Mouse (Mus musculus): ENCODE results near the gene Ankrd33. TPM values are rescaled to one million over a fixed set of nuclear protein-coding genes. Genes with fewer than 3 reads are reported as not detected.

The Ankrd33 gene
- total RNA-seq (2022): under 1 TPM in 1 of 4 experiments, not detected in 3; 0.34 TPM

DNA sequence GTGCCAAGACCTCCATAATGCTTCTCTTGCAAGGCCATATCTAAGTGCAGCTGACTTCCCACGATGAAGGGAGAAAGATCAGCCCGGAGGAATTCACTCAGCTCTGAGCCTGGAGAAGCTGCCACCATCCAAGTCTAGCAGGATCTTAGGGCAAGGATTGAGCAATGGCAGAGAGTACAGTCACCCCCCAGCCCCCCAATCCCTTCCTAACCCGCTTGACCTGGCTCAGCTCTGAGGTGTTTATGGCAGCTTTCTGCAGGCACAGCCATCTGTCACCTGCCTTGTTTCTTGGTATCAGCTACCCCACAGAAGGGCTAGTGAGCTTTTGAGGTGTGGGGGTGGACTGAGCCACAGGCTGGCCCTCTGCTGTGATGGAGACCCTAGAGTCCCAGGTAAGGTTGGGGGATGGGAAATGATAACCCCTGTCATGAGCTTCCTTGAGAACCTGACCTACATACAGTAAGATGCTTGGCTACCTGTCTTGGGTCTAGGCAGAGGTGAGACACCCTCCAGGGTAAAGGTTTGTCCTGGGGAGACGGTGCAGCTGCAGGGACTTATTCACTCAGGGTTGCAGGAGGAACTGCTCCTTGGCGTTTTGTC, at the start of gene Ankrd33:
Gene Ankrd33 (plus strand): TSS at position 245 of the 600 bp plus-strand sequence.
- no peak for DNase-seq (ENCODE audit: low spot score in 2 of 2)

DNA sequence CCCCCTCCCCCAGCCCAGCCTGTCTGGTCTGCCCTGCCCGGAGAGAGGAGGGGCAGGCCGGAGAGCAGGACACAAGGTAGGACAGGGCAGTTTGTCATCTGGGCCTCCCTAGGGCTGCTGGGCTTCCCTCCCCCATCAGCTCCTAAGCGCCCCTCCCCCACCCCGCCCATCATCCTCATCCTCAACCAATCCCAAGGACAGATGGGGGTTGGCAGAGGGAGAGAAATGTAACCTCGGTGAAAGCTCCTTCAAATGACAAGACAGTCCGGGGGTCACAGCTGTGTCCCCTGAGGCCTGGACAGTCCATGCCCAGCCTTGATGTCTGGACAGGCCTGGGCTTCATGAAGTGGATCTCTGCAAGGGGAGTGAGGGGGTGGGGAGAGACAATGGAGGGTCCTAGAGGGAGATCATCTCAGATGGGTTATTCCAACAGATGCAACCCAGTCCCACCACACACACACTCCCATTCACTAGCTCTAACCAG, 49.1 kb upstream of the Ankrd33 start:
- no peak for DNase-seq (ENCODE audit: low spot score in 2 of 2)

DNA sequence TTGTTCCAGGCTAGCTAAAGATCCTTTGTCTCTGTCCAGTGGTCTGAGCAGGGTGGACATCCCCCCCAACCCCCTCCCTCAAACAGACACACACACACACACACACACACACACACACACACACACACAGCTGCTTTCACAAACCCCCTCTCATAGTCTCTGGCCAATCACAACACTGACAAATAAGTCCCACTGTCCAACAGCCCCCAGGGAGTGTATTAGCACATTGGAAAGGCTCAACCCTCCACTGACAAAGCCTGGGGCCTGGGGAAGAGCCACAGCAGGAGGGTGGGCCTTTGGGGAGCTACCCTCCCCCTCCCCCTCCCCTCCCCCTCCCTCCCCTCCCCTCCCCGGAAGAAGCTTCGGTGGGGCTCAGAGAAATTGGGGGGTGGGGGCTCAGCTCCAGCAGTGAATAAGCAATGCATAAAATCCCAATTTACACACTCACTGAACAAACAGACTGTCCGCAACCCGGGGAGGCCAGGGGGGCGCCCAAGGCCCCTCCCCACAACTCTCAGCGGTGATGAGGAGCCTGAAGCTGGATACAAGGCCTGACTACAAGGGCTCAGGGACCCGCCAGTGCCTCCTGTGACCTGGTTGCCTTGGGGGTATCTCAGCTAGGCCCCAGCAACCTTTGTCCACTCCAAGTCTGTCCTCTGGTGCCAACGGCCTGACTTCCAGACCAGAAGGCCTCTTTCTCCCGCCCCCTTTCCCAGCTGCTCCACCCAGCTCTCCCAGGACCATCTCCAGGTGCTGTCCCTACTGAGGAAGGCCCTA, 48.4 kb upstream of the Ankrd33 start:
- DNase-seq (ENCODE audit: low spot score in 2 of 2): no peak

DNA sequence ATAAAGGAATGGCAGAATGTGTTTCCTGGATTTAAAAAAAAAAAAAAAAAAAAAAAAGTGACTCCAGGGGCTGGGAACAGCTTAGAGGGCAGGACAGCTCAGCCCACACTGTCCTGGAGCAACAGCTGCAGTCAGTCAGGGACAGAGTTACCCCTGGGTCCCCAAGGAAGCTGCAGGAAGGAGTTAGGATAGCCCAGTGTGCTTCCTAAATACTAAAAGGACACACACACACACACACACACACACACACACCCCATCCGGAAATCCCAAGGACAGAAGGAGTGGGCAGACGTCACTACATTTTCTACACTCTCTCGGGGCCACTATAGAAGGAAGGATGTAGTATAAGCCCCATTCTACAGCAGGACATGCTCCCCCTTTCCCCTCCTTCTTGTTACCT, 47.5 kb upstream of the Ankrd33 start:
- DNase-seq (ENCODE audit: low spot score in 2 of 2): no peak

DNA sequence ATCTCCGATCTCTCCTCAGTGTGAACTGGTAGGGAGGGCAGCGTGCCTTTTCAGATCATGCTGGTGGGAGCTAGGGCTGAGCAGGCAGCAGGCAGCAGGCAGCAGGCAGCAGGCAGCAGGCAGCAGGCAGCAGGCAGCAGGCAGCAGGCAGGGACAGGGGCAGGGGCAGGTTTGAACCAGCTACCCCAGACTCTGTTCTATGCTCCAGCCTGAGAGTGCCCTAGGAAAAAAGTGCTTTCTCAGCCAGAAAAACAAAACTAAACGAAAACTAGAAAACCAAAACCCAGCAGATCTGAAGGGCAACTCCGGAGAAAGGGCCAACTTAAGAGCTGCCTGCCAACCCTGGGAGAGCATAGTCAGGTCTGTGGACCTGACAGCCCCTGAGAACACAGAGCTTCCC, 46.9 kb upstream of the Ankrd33 start:
- DNase-seq (ENCODE audit: low spot score in 2 of 2): no peak

DNA sequence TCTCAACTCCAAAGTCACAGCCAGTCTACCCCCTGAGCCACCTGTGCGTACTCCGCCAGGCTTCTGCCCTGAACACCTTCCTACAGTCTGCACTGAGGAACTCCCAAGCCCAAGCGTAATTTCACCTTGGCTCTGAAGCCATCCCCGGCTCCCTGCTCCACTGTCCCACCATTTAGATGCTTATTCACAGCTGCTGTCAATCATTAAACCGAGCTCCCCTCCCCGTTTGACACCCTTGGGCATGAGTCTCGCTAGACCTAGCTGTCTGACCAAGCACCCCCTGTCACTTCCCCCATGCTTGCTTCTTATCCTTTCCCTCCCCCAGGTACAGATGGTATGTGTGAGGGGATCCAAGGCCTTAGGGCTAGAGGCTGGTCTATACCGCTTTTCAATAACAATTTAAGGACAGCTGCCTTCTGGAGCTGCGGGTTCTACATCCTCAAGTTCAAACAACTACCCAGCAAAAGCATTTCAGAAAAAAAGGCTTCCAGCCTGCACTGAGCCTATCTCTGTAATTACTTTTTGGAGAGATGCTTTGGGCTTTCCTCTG, 45.8 kb upstream of the Ankrd33 start:
- DNase-seq (ENCODE audit: low spot score in 2 of 2): no peak

DNA sequence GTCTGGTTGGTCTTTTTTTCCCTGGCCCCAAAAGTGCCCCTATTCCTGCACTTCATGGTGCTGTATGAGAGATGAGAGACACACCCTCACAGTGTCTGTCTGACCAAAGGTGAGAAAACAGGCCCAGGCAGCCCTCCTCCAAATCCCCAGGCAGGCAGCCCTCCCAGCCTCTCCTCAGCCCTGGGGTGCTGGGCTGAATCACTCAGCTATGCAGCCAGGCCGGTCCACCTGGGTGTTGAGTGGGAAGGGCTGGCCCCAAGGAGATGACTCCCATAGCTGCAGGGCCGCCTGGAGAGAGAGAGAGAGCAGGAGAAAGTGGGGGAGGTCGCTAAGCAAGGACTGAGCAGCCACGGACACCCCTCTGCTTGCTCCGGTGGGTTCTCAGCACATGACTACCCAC, 44.8 kb upstream of the Ankrd33 start:
- no peak for DNase-seq (ENCODE audit: low spot score in 2 of 2)

DNA sequence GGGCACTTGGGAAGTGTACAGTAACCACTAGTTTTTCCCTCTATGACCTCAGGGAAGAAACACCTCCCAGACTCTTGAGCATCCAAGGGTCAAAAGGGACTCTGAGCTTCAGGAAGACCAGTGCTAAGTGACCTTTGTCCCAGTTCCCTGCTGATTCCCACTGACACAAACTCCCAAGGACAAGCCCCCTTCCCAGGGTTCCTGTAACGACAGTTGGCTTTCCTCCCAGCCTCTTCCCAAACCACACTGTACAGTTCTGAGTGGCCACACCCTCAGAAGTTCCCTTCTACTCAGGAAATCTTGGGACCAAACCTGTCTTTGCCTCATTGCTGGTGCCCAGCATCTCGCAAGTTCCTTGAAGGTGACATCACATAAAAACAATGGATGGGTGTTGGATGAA, 42.8 kb upstream of the Ankrd33 start:
- DNase-seq (ENCODE audit: low spot score in 2 of 2): no peak

DNA sequence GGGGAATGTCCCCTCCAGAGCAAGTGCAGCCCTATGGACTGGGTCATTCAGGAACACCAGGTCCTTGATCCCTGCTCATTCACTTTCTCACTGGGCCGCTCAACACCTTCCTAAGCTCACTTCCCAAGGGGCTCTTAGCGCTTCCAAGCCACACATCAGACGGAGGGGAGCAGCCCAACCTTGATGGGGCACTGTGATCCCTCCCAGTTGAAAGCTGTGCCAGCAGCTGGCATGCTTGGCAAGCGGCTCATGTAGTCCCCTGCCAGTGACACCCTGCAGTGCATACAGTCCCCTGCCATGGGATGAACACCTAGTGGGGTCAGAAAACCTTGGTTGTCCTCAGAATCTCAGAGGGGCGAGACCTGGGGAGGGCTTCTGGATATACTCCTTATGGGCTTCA, 41.5 kb upstream of the Ankrd33 start:
- no peak for DNase-seq (ENCODE audit: low spot score in 2 of 2)

DNA sequence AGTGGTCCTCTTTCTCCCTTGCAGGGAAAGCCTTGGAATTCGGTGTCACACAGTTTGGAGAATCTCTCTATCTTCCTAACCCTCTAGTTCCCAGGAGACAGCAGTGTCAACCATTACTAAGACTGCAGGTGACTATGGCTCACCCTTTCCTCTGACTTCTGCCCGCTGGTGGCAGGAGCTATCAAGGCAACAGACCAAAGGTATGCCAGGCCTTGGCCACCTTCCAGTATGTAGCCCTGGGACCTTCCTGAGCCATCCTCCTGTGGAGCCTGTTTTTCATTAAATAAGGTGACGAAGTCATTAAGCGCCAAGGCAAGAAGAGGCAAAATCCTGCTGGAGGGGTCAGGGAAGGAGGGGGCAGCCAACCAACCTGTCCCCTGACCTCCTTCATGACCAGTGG, 40.4 kb upstream of the Ankrd33 start:
- DNase-seq (ENCODE audit: low spot score in 2 of 2): no peak

DNA sequence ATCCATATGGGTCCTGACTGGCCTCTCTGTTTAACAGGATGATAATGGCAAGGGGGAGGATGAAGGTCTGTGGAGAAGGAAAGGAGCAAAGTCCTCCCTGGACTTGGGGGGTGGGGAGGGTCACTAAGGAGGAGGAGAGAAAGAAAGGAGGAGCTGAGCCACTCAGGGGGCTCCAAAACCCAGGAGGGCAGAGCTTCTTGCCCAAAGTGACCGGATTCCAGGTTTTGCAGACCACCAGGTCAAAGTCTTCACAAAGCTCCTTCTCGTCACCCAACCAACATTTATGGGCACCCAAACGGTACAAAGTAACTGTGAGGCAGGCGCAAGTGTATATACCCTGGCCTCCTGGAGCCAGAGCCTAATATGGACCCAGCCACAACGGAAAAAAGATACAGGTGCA, 39.9 kb upstream of the Ankrd33 start:
- no peak for DNase-seq (ENCODE audit: low spot score in 2 of 2)

DNA sequence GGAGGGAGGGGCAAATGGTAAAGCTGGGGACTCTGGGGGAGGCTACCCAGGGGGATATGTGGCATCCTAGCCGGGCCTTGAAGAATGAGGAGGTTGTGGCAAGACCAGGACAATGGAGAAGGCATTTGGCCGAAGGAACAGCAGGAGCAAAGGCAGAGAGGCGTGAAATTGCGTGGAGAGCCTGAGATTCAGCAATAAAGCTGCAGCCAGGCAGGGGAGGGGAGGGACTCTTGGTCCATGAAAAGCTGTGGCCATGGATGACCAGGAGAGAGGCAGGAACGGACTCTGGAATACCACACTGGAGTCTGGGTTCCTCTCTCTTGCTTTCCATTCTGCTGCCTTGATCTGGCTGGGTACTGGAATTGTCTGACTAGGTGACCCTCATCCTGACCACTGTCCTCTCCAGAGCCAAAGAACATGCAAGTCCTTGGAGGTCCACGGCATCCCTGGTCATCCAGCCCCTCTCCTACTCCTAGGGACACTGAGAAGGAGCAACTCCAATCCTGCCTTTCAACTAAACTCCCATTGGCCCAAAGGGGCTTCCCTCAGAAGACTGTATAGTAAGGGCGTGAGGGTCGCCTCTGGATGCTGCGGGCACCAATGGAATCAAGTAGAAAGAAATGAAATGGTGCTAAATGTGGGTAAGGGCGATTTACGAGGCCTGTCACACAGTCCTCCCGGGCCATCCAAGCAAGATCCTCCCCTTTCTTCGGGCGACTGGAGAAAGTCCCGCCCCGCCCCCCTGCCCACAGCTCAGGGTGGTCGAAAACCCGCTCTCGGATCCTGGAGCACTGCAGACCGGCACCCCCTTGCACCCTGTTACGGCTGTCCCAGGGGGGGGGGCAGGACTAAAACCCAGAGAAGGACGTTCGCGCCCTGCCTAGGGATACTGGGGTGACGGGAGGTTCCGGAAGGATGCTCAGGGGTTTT, 39.2 kb upstream of the Ankrd33 start:
- DNase-seq (ENCODE audit: low spot score in 2 of 2): no peak

DNA sequence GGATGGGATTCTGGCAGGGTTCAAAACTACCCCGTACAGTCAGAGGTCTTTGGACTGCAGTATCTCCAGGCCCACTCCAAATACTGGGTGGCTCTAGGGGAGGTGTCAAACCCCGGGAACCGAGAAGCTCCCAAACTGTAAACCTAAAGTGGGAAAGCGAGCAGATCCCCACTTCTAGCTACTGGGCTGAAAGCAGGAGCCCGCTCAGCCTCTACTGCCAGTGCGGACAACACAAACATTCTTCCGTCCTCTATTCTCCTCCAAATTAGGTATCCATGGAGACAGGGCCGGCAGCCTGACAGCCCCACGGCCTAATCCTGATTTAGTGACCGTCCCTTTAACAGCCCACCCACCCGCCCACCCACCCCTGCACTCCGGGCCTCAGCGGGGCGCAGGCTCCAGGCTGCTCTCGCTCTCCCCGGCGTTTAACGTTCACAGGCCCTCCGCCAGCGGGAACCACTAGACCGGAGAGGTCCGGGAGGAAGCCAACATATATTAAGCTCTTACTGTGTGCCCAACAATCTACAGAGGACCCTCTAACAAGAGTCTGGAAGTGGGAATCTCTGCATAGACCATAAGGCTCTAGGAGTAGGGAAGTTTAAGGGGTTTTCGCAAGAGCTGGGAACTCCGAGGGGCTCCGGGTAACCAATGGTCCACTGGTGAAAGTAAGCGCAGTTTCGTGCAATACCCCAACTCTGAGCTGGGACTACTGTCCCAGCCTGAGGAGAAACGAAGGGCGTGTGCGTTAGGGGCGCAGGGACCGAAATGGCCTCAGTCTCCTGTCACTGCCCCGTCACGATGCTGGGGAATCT, 38.3 kb upstream of the Ankrd33 start:
- no peak for DNase-seq (ENCODE audit: low spot score in 2 of 2)

DNA sequence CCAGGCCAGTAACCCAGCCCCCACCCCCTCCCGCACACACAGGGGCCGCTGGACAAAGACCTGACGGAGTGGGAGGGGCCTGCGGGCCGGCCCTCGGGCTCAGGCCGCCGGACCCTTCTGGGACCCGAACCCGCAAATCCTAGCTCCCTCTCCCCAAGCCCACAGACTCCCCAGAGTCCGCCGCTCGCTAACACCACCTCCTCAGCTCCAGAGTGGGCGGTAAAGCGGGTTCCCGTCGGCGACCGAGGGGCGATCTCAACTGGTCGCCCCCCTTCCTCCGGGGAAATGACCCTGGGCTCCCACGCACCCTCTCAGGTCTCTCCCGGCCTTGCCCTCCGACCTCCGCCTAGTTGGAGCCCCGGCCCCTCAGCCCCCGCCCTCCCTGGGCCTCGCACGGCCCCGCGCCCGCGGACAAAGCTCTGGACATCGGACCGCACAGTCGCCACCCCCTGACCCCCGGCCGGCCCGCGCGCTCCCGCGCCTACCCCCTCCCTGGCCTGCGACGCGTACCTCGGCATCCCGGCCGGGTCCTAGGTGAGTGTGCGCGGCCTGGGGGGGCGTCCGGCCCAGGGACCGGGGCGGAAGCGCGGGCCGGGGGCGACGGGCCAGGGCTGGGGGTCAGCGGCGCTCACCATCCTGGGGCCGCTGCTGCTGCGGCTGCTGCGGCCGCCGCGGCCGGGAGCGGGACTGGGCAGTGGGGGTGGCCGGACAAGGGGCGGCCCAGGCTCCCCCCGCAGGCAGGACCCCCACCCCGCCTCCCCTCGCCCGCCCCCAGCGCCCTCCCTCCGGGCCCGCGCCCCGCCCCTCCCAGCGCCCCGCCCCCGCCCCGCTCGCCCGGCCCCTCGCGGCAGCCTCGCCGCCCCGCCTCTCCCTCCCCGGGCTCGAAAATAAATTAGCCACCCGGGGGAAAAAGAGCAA, 37.5 kb upstream of the Ankrd33 start, which contains the start of gene Fignl2:
Gene Fignl2 (minus strand): TSS at position 755 of the 918 bp plus-strand sequence.
- DNase-seq (ENCODE audit: low spot score in 2 of 2): no peak

DNA sequence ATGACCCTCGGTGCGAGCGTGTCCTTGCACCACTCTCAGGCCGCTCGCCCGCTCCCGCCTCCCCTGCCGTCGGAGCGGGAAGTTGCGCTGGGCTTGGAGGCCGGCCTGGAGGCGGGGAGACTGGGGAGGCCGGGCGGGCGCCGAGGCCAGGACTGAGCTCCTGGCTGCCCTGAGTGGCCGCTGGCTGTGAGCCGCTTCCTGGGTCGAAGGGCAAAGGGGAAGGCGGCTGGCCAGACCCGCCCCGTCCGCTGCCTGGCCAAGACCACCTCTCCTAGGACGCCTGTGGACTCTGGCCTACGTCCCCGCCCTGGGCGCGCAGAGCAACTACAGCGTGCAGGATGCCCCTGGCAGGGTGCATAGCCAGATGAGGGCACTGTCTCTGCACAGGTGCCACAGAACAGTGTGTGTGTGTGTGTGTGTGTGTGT, 36.8 kb upstream of the Ankrd33 start:
- DNase-seq (ENCODE audit: low spot score in 2 of 2): peak; percentile 42 to 54

DNA sequence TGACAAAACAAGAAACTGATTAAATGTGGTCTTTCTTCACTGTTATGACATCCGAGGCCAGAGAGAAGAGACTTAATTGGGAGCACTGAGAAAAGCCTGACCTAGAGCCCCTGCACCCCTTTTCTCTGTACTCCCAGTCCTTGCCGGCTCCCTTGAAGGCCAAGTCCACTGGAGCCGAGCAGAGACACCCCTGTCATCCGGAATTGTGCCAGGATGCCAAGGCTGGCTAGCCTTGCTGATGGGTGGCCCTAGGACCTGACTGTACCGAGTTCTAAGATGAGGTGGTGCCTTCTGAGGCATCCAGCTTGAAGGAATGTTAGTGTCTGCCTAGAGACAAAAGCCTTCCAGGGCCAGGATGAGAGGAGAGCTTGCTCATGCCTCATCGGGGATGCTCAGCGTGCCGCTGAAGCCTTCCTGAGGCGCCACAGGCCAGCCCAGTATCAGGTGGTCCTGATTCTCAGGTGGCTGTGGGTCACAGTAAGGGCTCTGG, 35.5 kb upstream of the Ankrd33 start:
- no peak for DNase-seq (ENCODE audit: low spot score in 2 of 2)

DNA sequence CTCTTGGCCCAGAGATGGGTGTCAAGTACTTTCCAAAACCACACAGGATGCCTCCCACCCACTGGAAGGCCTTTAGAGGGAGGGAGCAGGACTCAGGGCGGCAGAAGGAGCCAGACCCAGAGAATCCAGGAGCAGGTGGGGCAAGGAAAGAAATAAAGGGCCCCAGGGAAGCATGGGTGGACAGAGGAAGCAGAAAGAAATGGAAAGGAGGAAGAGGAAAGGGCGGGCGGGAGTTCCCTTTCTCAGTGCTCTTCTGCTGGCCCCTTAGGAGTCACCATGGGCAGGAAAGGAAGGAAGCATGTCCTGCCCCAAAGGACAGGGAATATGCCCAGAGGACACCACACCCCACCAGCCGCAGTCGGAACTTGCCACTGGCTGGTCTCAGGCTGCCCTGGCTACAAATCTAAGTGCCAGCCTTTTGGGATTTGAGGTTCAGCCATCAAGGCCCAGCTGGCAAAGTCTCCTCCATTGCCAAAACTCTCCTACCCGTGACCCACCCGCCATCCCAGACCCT, 34.5 kb upstream of the Ankrd33 start:
- DNase-seq (ENCODE audit: low spot score in 2 of 2): no peak

DNA sequence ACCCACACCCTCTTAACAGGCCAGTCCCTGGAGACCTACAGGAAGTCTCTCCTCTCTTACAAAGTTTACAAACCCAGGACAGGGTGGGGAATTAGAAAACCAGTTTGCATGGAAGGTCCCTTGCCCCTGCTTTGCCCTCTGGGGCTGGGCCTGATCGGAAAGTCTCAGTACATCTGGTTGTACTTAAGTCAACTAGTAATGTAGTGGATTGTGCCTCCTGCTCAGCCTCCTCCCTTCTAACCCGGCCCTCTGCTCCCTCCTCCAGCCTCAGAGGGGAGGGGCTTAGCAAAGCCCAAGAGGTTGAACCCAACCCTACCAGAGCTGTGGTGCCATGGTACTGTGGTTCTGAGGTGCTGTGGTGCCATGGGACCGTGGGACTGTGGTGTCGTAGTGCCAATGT, 33.3 kb upstream of the Ankrd33 start:
- no peak for DNase-seq (ENCODE audit: low spot score in 2 of 2)

DNA sequence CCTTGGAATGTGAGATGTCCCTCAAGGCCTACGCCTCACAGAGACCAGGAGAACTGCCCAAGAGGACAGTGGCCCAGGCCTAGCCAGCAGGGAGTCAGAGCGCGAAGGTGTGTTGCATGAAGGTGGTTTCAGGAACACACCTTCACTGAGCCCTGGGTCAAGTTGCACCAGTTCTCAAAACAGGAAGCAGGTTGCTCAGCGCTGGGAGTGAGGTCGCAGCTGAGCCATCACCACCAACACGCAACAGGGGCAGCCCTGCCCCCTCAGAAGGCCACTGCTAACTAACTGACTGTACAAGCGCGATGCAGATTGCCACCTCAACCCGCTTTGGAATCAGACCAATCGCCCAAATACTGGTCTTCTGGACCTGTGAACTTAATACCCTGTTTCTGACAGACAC, 31.1 kb upstream of the Ankrd33 start:
- no peak for DNase-seq (ENCODE audit: low spot score in 2 of 2)
